Mouse (Mus musculus) thymus, postnatal 25 days (tissue): ENCODE results near the gene Znrd1as.

Experiments
- DNase-seq: peaks from one replicate; pipeline ENCODE4 v3.0.0; 2022

Gene Znrd1as

GRCm38 (mm10) chr17:36957999-36958743 is at the start of gene Znrd1as, which contains the start of gene Znrd1:
Gene Znrd1as (plus strand): TSS chr17:36958592.
Gene Znrd1 (minus strand): TSS chr17:36958559.
- DNase-seq, result peak; percentile 87

GRCm38 (mm10) chr17:36909802-36910201 is 48.6 kb upstream of the Znrd1as start:
- DNase-seq, result no peak

GRCm38 (mm10) chr17:36912031-36912430 is 46.4 kb upstream of the Znrd1as start:
- no peak for DNase-seq

GRCm38 (mm10) chr17:36914108-36914507 is 44.3 kb upstream of the Znrd1as start:
- peak; percentile 77 for DNase-seq

- DNase-seq, result peak; percentile 70
These were observed 43.3 kb upstream of the Znrd1as start for GRCm38 (mm10) chr17:36915076-36915475.

- no peak for DNase-seq
These were observed 38.2 kb upstream of the Znrd1as start for GRCm38 (mm10) chr17:36920239-36920638.

- no peak for DNase-seq
These were observed 35.7 kb upstream of the Znrd1as start for GRCm38 (mm10) chr17:36922715-36923114.

GRCm38 (mm10) chr17:36923491-36923890 is 34.9 kb upstream of the Znrd1as start:
- no peak for DNase-seq

- no peak for DNase-seq
These were observed 30.8 kb upstream of the Znrd1as start for GRCm38 (mm10) chr17:36927496-36928120.

- DNase-seq, result no peak
These were observed 29.0 kb upstream of the Znrd1as start for GRCm38 (mm10) chr17:36929236-36929932.

GRCm38 (mm10) chr17:36930233-36930632 is 28.2 kb upstream of the Znrd1as start:
- no peak for DNase-seq

- no peak for DNase-seq
These were observed 27.3 kb upstream of the Znrd1as start for GRCm38 (mm10) chr17:36931130-36931529.

GRCm38 (mm10) chr17:36931806-36932205 is 26.6 kb upstream of the Znrd1as start:
- no peak for DNase-seq

GRCm38 (mm10) chr17:36938056-36938455 is 20.3 kb upstream of the Znrd1as start:
- DNase-seq, result no peak

- peak; percentile 38 for DNase-seq
These were observed 16.0 kb upstream of the Znrd1as start for GRCm38 (mm10) chr17:36942391-36942790.

GRCm38 (mm10) chr17:36942791-36943471 is 15.5 kb upstream of the Znrd1as start, which contains the start of gene Rnf39:
Gene Rnf39 (plus strand): TSS chr17:36942918.
- peak; percentile 33 for DNase-seq

- DNase-seq, result no peak
These were observed 14.7 kb upstream of the Znrd1as start for GRCm38 (mm10) chr17:36943691-36944090.

- peak; percentile 63 for DNase-seq
These were observed 14.1 kb upstream of the Znrd1as start for GRCm38 (mm10) chr17:36944121-36944775.

GRCm38 (mm10) chr17:36947051-36947819 is 11.2 kb upstream of the Znrd1as start:
- peak; percentile 35 for DNase-seq

- DNase-seq, result no peak
These were observed 10.1 kb upstream of the Znrd1as start for GRCm38 (mm10) chr17:36948286-36948685.

GRCm38 (mm10) chr17:36949265-36949664 is 9.1 kb upstream of the Znrd1as start:
- DNase-seq, result no peak
